Mouse (Mus musculus) heart, adult 2 months (tissue): ENCODE measurements around the gene Nsd1. TPM values are rescaled to one million over a fixed set of nuclear protein-coding genes. Genes with fewer than 3 reads are reported as not detected.

Experiments
- DNase-seq, 2 experiments: peaks; one replicate each; pipeline ENCODE4 v3.0.0; 2021
- H3K27ac ChIP-seq: fragments of 200-600 bp; 2 replicates; pipeline ENCODE4 v1.8.1; 2022
- H3K27me3 ChIP-seq: fragments of 200-500 bp; 2 replicates; pipeline ENCODE4 v1.6.1; 2012; ENCODE audit warnings: mild to moderate bottlenecking, low read length, inconsistent platforms, mixed read lengths; ENCODE audit not compliant: control insufficient read depth, insufficient read depth
- H3K36me3 ChIP-seq: fragments of 200-500 bp; 2 replicates; pipeline ENCODE4 v1.6.1; 2012; ENCODE audit warnings: low read length, inconsistent platforms; ENCODE audit not compliant: control insufficient read depth, insufficient read depth
- H3K4me1 ChIP-seq: fragments of 200-500 bp; 2 replicates; pipeline ENCODE4 v1.6.1; 2011; ENCODE audit warnings: low read length; ENCODE audit not compliant: control insufficient read depth, insufficient read depth
- H3K4me3 ChIP-seq: fragments of 200-600 bp; 2 replicates; pipeline ENCODE4 v1.8.1; 2022
- H3K79me2 ChIP-seq: fragments of 200-500 bp; replicated peaks from 2 replicates; pipeline ENCODE4 v1.6.1; 2012; ENCODE audit warnings: mild to moderate bottlenecking, inconsistent platforms, low read length, moderate library complexity, mixed read lengths; ENCODE audit not compliant: control insufficient read depth, insufficient read depth
- H3K9ac ChIP-seq: fragments of 200-500 bp; 2 replicates; pipeline ENCODE4 v1.6.1; 2012; ENCODE audit warnings: low read depth, mild to moderate bottlenecking, control low read depth, inconsistent platforms, low read length, mixed read lengths
- CTCF ChIP-seq: fragments of 200-600 bp; IDR thresholded peaks from 2 replicates; pipeline ENCODE4 v1.8.1; 2022; ENCODE audit warnings: antibody characterized with exemption, mild to moderate bottlenecking, moderate library complexity
- EP300 ChIP-seq: fragments of 200-500 bp; IDR thresholded peaks from 2 replicates; pipeline ENCODE4 v1.6.1; 2011; ENCODE audit warnings: low read depth, low read length, control low read depth; ENCODE audit not compliant: insufficient read depth
- POLR2A ChIP-seq: fragments of 200-500 bp; IDR thresholded peaks from 2 replicates; pipeline ENCODE4 v1.6.1; 2011; ENCODE audit warnings: mild to moderate bottlenecking, low read depth, low read length, control low read depth; ENCODE audit not compliant: insufficient read depth
- WGBS: fragments of 180-500 bp; shearing (Covaris S2); methylation state at CpG from one replicate; pipeline ENCODE4 v1.1.7; 2018; 5-methylcytosine and 5-hydroxymethylcytosine counted together
- intact Hi-C: fragments of 180-260 bp; cut with DNase I; formaldehyde crosslinking; loops from one replicate; pipeline ENCODE4 v1.15.1; 2025
- polyA plus RNA-seq: library from polyadenylated mRNA; depleted of rRNA; stranded (reverse); fragments of >200 nt; gene quantifications from 2 replicates; pipeline ENCODE4 v1.2.3, GENCODE M21; 2012
- total RNA-seq, 2 experiments: library from RNA; stranded (reverse); gene quantifications; 2 replicates each; pipeline ENCODE4 v1.2.3; 2021

Gene Nsd1
- total and polyA plus RNA-seq, 3 experiments: 11.0 to 55.8 (median 52.5) TPM

DNA sequence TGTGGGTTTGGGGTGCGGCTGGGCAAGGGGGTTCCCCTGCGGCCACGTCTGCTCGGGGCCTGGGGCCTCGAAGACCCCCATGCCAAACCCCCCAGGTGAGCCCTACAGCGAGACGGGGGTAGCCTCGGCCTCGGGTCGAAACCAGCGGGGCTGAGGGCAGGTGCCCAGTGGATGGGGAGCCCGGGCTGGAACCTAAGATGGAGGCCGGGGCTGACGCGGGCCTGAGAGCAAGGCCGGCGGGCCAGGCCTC is 1.3 kb downstream of the Nsd1 start:
- Histone ChIP-seq H3K27me3 (no peaks in the 10 kb centered on the region), H3K36me3 (peaks cover 27% of the 10 kb centered on the region), H3K4me3 (peak overlapping the region; percentile 60), H3K4me1 (peaks cover 19% of the 10 kb centered on the region), H3K9ac (peak overlapping the region; percentile 99), H3K79me2 (peaks cover 2% of the 10 kb centered on the region; the same call in 1 of the 2 replicates), H3K27ac (peak overlapping the region; percentile 98)
- 7% methylated on average over 17 of the region's 17 CpGs for WGBS
- peak in 1 of 2 experiments; percentile 91 for DNase-seq
- intact Hi-C loops: loop anchor here (5.0 kb wide), 1 partner anchor 111 kb away; the partner anchor contains the start of genes Prelid1 and Rab24
- TF ChIP-seq EP300 (no peak), CTCF (no peak), POLR2A (no peak)

DNA sequence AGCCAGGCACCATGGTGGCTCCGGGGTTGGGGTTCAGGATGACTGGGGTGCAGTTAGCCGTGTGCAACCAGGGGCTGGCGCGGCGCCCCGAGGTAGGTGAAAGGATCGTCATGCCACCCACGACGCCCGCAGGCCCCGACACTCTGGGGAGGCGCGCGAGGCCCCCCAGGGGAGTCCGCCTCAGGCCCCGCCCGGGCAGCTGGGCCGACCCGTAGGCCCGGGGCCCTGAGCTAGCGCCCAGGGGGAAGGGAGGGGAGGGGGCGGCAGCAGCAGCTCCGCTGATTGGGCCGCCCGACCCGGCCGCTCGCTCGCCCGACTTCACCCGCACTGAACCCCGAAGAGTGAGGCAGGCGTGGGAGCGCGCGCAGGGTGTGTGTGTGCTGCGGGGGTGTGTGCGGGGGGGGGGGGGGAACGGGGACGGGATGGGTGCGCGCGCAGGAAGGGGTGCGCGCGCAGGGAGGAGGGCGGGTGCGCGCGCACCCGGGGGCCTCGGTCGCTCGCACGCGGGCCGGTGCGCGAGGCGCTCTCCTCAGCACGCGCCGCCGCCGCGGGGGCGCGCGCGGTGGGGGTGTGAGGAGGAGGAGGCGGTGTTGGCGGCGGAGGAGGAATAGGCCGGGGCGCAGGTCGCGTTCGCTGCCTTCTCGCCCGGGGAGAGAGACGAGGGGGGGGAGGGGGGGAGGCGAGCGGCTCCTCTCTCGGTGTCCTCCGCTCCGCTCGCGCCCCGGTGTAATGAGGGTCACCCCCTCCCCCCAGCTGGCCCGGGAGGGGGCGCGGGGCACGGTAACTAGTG is 1.8 kb downstream of the Nsd1 start:
- Histone ChIP-seq H3K4me3 (peak overlapping the region; percentile 92), H3K36me3 (peaks cover 32% of the 10 kb centered on the region), H3K27me3 (no peaks in the 10 kb centered on the region), H3K27ac (peak overlapping the region; percentile 98), H3K9ac (peak overlapping the region; percentile 99), H3K4me1 (peaks cover 21% of the 10 kb centered on the region), H3K79me2 (peaks cover 6% of the 10 kb centered on the region; the same call in 1 of the 2 replicates)
- 1% methylated on average over 40 of the region's 93 CpGs for whole genome bisulfite sequencing
- intact Hi-C loops: loop anchor here (5.0 kb wide), 1 partner anchor 111 kb away; the partner anchor contains the start of genes Prelid1 and Rab24
- TF ChIP-seq CTCF (no peak), EP300 (0 out of 2 replicates have a peak, but pooled peaks have one; percentile 26), POLR2A (peak; percentile 60; the same call in 1 of the 2 replicates)
- peak; percentile 90 to 93 for DNase-seq

GRCm38 (mm10) chr13:55212011-55212360 is 2.4 kb downstream of the Nsd1 start:
- peak overlapping the region; percentile 96 for H3K9ac ChIP-seq
- H3K36me3 ChIP-seq: peaks cover 37% of the 10 kb centered on the region
- peak in 1 of 2 experiments; percentile 84 for DNase-seq
- intact Hi-C loops: loop anchor here (5.0 kb wide), 1 partner anchor 110 kb away; the partner anchor contains the start of genes Prelid1 and Rab24
- H3K27ac ChIP-seq: peak overlapping the region; percentile 94
- peak overlapping the region; percentile 92 for H3K4me3 ChIP-seq
- peaks cover 22% of the 10 kb centered on the region for H3K4me1 ChIP-seq
- no peak for TF ChIP-seq POLR2A
- no peak for TF ChIP-seq EP300
- TF ChIP-seq CTCF: no peak
- H3K79me2 ChIP-seq: peaks cover 6% of the 10 kb centered on the region; the same call in 1 of the 2 replicates
- WGBS: 2% methylated on average over 22 of the region's 32 CpGs
- no peaks in the 10 kb centered on the region for H3K27me3 ChIP-seq

DNA sequence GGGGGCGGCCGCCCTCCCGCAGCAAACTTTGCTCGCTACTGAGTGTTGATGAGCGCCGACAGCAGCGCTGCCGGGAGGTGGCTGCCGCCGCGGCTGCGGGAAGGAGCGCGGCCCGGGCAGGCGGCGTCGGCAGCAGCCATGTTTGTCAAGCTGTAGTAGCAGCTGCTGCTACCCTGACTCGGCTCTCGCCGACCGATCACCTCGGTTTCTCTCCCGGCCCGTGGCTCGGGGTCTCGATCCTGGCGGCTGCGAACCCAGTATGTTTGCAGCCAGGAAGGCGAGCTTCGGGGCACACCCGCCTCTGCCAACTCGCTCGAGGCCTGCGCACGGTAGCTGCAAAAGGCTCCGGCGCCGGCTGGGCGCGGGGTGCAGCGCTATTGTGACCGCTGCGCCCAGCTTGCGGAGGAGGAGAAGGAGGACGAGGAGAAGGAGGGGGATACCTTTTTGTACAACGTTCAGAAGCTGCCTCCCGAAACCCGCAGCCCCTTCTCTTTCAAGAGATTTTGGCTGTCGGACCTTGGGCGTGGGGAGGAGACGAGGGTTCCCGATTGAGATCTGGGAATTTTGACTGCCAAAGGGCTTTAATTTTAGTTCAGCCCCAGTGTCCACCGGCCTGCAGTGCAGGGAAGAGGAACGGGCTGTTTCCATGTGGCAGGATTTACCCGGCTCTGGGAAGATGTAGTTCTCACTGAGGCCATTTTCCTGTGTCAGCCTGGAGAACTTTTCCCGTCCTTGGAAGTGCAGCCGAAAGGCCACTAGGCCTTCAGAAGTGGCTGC is 3.0 kb downstream of the Nsd1 start:
- Histone ChIP-seq H3K9ac (peak overlapping the region; percentile 96), H3K36me3 (peaks cover 38% of the 10 kb centered on the region), H3K27me3 (no peaks in the 10 kb centered on the region), H3K4me3 (peak overlapping the region; percentile 92), H3K4me1 (peaks cover 22% of the 10 kb centered on the region), H3K79me2 (peaks cover 6% of the 10 kb centered on the region; the same call in 1 of the 2 replicates), H3K27ac (peak overlapping the region; percentile 94)
- DNase-seq: peak; percentile 86 to 88
- TF ChIP-seq EP300: no peak
- TF ChIP-seq POLR2A: 0 out of 2 replicates have a peak, but pooled peaks have one; percentile 17
- under 1% methylated on average over 57 of the region's 58 CpGs for WGBS
- intact Hi-C loops: loop anchor here (5.0 kb wide), 1 partner anchor 110 kb away; the partner anchor contains the start of genes Prelid1 and Rab24

DNA sequence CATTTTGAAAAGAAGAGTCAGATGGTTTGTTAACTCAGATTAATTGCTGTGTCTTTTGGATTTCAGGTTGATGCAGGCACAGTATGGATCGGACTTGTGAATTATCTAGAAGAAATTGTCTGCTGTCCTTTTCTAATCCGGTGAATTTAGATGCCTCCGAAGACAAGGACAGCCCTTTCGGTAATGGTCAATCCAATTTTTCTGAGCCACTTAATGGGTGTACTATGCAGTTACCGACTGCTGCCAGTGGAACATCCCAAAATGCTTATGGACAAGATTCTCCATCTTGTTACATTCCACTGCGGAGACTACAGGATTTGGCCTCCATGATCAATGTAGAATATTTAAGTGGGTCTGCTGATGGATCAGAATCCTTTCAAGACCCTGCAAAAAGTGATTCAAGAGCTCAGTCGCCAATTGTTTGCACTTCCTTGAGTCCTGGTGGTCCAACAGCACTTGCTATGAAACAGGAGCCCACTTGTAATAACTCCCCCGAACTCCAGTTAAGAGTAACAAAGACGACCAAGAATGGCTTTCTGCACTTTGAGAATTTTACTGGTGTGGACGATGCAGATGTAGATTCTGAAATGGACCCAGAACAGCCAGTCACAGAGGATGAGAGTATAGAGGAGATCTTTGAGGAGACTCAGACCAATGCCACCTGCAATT is 3.7 kb downstream of the Nsd1 start:
- H3K4me1 ChIP-seq: peaks cover 24% of the 10 kb centered on the region
- no peak for TF ChIP-seq POLR2A
- no peak for TF ChIP-seq EP300
- TF ChIP-seq CTCF: no peak
- no peaks in the 10 kb centered on the region for H3K27me3 ChIP-seq
- 53% methylated on average over 10 of the region's 10 CpGs for WGBS
- H3K27ac ChIP-seq: peak overlapping the region; percentile 94
- peak overlapping the region; percentile 92 for H3K4me3 ChIP-seq
- peaks cover 45% of the 10 kb centered on the region for H3K36me3 ChIP-seq
- H3K79me2 ChIP-seq: peaks cover 6% of the 10 kb centered on the region
- intact Hi-C loops: loop anchor here (5.0 kb wide), 1 partner anchor 109 kb away; the partner anchor contains the start of genes Prelid1 and Rab24
- DNase-seq: no peak
- peak overlapping the region; percentile 96 for H3K9ac ChIP-seq
